Mouse (Mus musculus) small intestine, adult 2 months (tissue): ENCODE measurements around the gene Snupn. TPM values are rescaled to one million over a fixed set of nuclear protein-coding genes. Genes with fewer than 3 reads are reported as not detected.
"Not testable (repeated sequence)": the region's sequence is repeated elsewhere in the genome, so short reads cannot be mapped to it uniquely, and the experiment has no call there.

Experiments used
- H3K27ac ChIP-seq: fragments of 200-500 bp; 2 replicates; pipeline ENCODE4 v1.5.1; 2012; ENCODE audit warnings: low read depth, low read length, control low read depth, inconsistent platforms; ENCODE audit not compliant: insufficient read depth
- H3K27me3 ChIP-seq: fragments of 200-500 bp; 2 replicates; pipeline ENCODE4 v1.6.1; 2012; ENCODE audit warnings: mild to moderate bottlenecking, moderate library complexity, low read length, inconsistent platforms; ENCODE audit not compliant: control insufficient read depth, insufficient read depth
- H3K36me3 ChIP-seq: fragments of 200-500 bp; 2 replicates; pipeline ENCODE4 v1.6.1; 2012; ENCODE audit warnings: mild to moderate bottlenecking, low read length, control low read depth, inconsistent platforms; ENCODE audit not compliant: control insufficient read depth, insufficient read depth
- H3K4me1 ChIP-seq: fragments of 200-500 bp; 2 replicates; pipeline ENCODE4 v1.6.1; 2012; ENCODE audit warnings: low read length, inconsistent platforms, mixed read lengths; ENCODE audit not compliant: control insufficient read depth, insufficient read depth, insufficient read length
- H3K4me3 ChIP-seq: fragments of 200-500 bp; 2 replicates; pipeline ENCODE4 v1.5.1; 2012; ENCODE audit warnings: low read depth, mild to moderate bottlenecking, control low read depth, inconsistent platforms, low read length, moderate library complexity
- CTCF ChIP-seq: fragments of 200-500 bp; IDR thresholded peaks from 2 replicates; pipeline ENCODE4 v1.5.1; 2012; ENCODE audit warnings: low read depth, mild to moderate bottlenecking, control low read depth, inconsistent platforms, low read length, moderate library complexity, mixed read lengths; ENCODE audit not compliant: insufficient replicate concordance, insufficient read length; ENCODE audit errors: extremely low read depth
- POLR2A ChIP-seq: fragments of 200-500 bp; IDR thresholded peaks from 2 replicates; pipeline ENCODE4 v1.6.1; 2012; ENCODE audit warnings: low read depth, mild to moderate bottlenecking, control low read depth, inconsistent platforms, low read length, moderate library complexity
- WGBS: fragments of 180-500 bp; shearing (Covaris S2); methylation state at CpG from one replicate; pipeline ENCODE4 v1.1.7; 2018; 5-methylcytosine and 5-hydroxymethylcytosine counted together
- polyA plus RNA-seq: library from polyadenylated mRNA; depleted of rRNA; stranded (reverse); fragments of >200 nt; gene quantifications from 2 replicates; pipeline ENCODE4 v1.2.3, GENCODE M21; 2012; rRNA removed

The Snupn gene
- polyA plus RNA-seq = 1.1 and 2.0 TPM in 2 replicates

DNA sequence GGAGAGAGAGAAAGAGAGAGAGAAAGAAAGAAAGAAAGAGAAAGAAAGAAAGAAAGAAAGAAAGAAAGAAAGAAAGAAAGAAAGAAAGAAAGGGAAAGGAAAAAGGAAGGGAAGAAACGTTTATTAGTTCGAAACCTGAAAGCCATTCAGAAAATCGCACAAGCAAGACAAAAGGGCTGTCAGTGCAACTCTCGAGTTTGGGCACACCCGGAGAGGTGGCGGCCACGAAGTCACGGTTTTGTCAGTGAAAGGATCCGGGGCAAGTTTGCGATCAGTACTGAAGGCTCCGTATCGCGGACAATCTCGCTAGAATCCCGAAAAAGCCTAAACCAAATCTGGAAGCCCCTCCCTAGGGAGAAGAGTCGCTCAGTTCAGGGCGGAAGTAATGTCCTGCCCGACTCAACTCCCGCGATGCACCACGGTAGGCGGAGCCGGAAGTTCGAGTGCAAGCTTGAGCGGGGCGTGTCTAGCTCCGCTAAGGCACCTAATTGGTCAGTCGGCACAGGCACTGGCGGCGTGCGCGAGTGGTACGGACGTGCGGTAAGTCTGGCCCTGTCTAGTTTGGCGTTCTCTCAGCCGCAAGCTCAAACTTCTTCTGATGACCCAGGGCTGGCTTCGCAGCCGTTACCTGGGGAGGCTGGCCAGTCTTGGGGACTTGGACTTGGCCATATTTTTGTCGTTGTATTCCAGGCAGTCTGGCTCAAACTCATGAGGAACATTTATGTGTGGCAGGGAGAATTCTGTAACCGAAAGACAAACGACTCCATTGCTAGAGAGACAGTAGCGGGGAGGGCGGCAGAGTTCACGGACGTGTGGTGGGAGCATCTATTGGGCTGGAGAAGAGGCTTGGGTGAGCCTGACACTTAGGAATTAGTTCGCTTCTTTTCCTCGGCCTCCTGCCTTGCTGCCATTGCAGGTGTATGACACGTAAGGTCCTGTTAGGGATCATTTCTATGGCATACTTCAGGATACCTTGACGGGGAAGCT lies at the start of gene Snupn:
Snupn (plus strand) TSS at position 465 of the 987 bp plus-strand sequence.
- Histone ChIP-seq H3K27me3 (no peaks in the 10 kb centered on the region), H3K4me3 (peak within 1 kb of the TSS; percentile 77), H3K27ac (peak within 1 kb of the TSS; percentile 69), H3K36me3 (no peaks in the 10 kb centered on the region), H3K4me1 (peaks cover 3% of the 10 kb centered on the region)
- WGBS = under 1% methylated on average over 50 of the region's 50 CpGs
- TF ChIP-seq POLR2A (peak; percentile 66; the same call in 1 of the 2 replicates), CTCF (no peak)

GRCm38 (mm10) chr9:56901187-56901586 lies 49.5 kb upstream of the Snupn start:
- peak overlapping the region; percentile 59; the same call in 1 of the 2 replicates for H3K27ac ChIP-seq
- no peak for TF ChIP-seq POLR2A
- no peaks in the 10 kb centered on the region for H3K36me3 ChIP-seq
- WGBS = 13% methylated on average over 8 of the region's 8 CpGs
- H3K4me1 ChIP-seq = peaks cover 13% of the 10 kb centered on the region
- H3K27me3 ChIP-seq = no peaks in the 10 kb centered on the region
- H3K4me3 ChIP-seq = no peak overlapping the region

DNA sequence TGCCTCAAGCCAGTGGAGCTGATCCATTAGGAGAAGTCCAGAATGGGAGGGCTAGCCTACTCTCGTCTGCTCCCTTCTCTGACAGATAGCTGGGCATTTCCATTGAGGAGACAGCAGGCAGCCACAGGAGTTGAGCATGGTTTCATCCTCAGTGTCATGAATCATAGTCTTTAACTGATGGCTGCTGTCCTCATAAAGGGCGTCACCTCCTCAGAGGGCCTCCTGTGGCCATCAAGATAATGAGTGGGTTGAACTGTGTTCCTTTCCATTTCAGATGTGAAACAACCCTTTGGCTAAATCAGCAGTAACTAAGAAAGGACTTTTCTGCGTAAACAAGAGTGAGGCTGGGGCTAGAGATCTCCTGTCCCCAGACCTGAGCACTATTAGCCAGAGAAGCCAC lies 47.0 kb upstream of the Snupn start:
- TF ChIP-seq CTCF = no peak
- TF ChIP-seq POLR2A = no peak
- WGBS = 87% methylated on average over 3 of the region's 3 CpGs
- H3K4me3 ChIP-seq = no peak overlapping the region
- H3K4me1 ChIP-seq = peaks cover 13% of the 10 kb centered on the region
- H3K27ac ChIP-seq = no peak overlapping the region
- no peaks in the 10 kb centered on the region for H3K36me3 ChIP-seq
- H3K27me3 ChIP-seq = no peaks in the 10 kb centered on the region

DNA sequence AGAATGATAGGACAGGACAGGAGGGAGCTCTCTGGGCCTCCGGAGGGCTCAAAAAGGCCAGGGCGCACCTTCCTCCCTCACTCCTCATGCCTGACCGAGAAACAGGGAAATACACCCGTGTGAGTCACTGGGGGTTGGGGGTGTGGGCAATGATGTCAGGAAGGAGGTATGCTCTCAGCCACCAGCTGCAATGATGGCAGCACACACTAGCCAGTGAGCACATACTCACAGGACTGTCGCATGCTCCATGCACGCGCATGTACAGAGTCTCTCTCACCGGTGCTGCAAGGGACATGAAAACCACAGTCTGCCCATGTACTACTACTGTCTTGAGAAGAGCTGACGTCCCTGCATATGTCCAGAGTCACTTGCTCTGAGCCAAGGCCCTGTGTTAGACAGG lies 43.1 kb upstream of the Snupn start:
- no peak overlapping the region for H3K27ac ChIP-seq
- 60% methylated on average over 9 of the region's 9 CpGs for WGBS
- no peaks in the 10 kb centered on the region for H3K4me1 ChIP-seq
- no peak overlapping the region for H3K4me3 ChIP-seq
- H3K27me3 ChIP-seq = no peaks in the 10 kb centered on the region
- H3K36me3 ChIP-seq = no peaks in the 10 kb centered on the region
- TF ChIP-seq CTCF = no peak
- no peak for TF ChIP-seq POLR2A

DNA sequence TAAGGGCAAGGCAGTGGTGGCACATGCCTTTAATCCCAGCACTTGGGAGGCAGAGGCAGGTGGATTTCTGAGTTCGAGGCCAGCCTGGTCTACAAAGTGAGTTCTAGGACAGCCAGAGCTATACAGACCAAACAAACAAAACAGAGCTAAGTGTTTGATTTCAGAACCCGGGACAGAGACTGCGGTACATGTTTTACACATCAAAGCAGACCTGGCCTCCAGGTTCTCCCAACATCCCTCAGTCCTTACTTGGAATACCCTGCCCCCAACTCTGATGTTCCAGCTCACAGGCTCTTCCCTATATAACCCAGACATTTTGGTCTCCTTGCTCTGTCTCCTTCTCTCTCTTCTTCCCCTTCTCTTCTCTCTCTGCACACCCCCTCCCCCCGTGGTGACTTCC lies 40.7 kb upstream of the Snupn start:
- not testable (repeated sequence) for H3K4me3 ChIP-seq, H3K27me3 ChIP-seq, H3K4me1 ChIP-seq, H3K27ac ChIP-seq, H3K36me3 ChIP-seq
- 46% methylated on average over 4 of the region's 4 CpGs for WGBS

GRCm38 (mm10) chr9:56911017-56911416 lies 39.7 kb upstream of the Snupn start:
- 24% methylated on average over 1 of the region's 1 CpGs for WGBS
- H3K36me3 ChIP-seq = no peaks in the 10 kb centered on the region
- no peaks in the 10 kb centered on the region for H3K4me1 ChIP-seq
- no peak overlapping the region for H3K27ac ChIP-seq
- no peaks in the 10 kb centered on the region for H3K27me3 ChIP-seq
- TF ChIP-seq POLR2A (no peak), CTCF (no peak)
- no peak overlapping the region for H3K4me3 ChIP-seq

GRCm38 (mm10) chr9:56913991-56914390 lies 36.7 kb upstream of the Snupn start:
- TF ChIP-seq CTCF (no peak), POLR2A (no peak)
- Histone ChIP-seq H3K4me3 (no peak overlapping the region), H3K27me3 (no peaks in the 10 kb centered on the region), H3K36me3 (no peaks in the 10 kb centered on the region; the same call in 1 of the 2 replicates), H3K27ac (no peak overlapping the region), H3K4me1 (no peaks in the 10 kb centered on the region)
- WGBS = 66% methylated on average over 9 of the region's 9 CpGs
